Mouse (Mus musculus) spleen, embryonic (tissue): ENCODE data around the gene Sfmbt2.

Experiments
- CTCF ChIA-PET: fragments of 350-600 bp; sonication (Branson Sonifier 250); formaldehyde crosslinking; loops from one replicate; lab custom pipeline; 2022; lab: Charles Lee

The Sfmbt2 gene

DNA sequence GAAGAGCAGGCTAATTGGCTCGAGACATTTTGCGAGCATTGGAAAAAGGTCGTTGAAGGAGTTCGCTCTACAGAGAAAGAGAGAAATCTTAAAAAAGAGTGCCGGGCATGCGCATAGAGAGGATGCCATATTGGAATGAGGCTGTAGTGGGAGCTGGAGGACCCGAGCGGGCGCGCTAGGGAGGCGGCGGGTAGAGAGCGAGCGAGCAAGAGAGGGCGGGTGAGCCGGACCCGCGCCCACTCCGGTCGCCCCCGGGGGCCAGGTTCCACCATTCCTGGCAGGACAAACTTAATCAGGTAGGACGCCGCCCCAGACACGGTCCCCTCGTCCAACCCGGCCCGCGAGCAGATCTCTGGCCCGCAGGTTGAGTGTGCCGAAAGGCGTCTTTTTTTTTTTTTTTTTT lies 2.0 kb downstream of the Sfmbt2 start:
- CTCF ChIA-PET, result no interaction called here

- CTCF ChIA-PET, result no interaction called here
Observed at GRCm38 (mm10) chr2:10372776-10373507, 2.6 kb downstream of the Sfmbt2 start.

DNA sequence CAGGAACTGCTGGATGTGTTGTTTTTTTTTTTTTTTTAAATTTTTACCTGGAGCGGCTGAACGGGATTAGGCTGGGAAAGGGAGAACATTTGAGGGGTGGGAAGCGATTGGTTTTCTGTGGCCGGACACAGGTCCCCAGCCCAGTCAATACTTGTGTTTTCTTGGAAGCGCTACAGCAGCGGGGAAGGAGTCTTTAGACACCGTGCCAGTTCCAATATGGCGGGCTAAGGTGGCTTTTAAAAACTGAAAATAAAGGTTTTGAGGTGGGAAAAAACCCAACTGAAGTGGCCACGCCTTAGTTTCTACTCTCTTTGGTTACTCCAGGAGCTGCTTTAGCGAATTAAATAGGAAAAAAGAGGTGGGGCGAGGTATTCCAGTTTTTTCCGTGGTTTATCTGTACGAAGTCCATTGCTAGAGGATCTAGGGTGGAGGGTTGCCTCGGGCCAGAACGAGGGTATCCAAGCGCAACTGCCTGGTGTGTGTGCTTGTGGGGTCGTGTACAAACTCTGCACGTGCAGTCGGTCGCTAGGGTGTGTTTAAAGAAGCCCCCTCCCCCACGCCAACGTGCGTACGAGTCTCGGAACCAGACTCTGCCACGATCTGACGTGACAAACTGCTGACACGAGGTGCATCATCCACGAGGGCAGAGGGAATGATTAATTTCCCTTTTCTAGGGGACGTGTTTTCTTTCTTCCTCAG lies 3.3 kb downstream of the Sfmbt2 start:
- CTCF ChIA-PET, result no interaction called here

- CTCF ChIA-PET, result no interaction called here
Observed at GRCm38 (mm10) chr2:10374207-10375023, 4.1 kb downstream of the Sfmbt2 start.

- CTCF ChIA-PET, result no interaction called here
Observed at GRCm38 (mm10) chr2:10375024-10375372, 4.7 kb downstream of the Sfmbt2 start.

GRCm38 (mm10) chr2:10389988-10390387 lies 19.7 kb downstream of the Sfmbt2 start:
- CTCF ChIA-PET, result no interaction called here

DNA sequence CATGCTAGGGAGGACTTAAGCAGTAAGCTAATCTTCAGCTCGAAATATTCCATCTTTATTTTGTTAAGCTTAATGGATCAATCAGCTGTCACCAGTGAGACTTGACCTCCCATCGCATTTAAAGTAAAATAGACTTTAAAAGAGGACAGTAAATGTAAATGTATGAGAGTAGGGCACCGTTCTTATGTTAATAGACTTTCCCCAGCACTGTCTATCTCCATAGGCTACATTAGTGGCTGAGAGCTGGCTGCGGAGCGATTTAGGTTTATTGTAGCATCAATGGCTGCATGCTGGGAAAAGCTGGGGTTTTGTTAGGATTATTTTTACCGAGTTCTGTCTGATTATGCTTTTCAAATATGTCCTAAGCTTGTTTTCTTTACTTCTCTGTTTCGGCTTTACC lies 20.5 kb downstream of the Sfmbt2 start:
- CTCF ChIA-PET, result interaction anchor here (0.6 kb wide), 2 partner anchors 217 to 510 kb away, joined by 4 to 11 read pairs; no protein-coding TSS in a partner anchor

- CTCF ChIA-PET, result no interaction called here
Observed at GRCm38 (mm10) chr2:10395143-10395542, 24.8 kb downstream of the Sfmbt2 start.

DNA sequence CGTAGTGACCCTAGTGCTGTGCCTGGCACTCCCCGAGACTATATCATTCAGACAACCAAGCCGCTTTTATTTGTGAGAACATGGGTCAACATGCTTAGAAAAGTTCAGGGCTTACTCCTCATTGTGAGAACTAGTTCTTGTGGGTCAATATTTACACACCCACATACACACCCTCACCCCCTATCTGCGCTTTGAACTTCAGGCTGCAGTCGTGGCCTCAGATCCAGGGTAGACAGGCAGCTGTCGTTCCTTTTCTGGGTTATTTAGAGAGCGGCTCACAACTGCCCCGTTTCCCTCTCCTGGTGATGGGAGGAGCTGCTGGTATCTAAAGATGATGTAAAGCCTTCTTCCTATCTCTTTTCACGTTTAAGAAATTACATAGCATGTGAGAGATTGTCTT lies 27.5 kb downstream of the Sfmbt2 start:
- CTCF ChIA-PET, result no interaction called here

GRCm38 (mm10) chr2:10406151-10406550 lies 35.8 kb downstream of the Sfmbt2 start:
- CTCF ChIA-PET, result no interaction called here

GRCm38 (mm10) chr2:10409422-10409821 lies 39.1 kb downstream of the Sfmbt2 start:
- CTCF ChIA-PET, result no interaction called here

- CTCF ChIA-PET, result no interaction called here
Observed at GRCm38 (mm10) chr2:10410069-10410468, 39.8 kb downstream of the Sfmbt2 start.

- CTCF ChIA-PET, result no interaction called here
Observed at GRCm38 (mm10) chr2:10420944-10421420, 50.7 kb downstream of the Sfmbt2 start.

DNA sequence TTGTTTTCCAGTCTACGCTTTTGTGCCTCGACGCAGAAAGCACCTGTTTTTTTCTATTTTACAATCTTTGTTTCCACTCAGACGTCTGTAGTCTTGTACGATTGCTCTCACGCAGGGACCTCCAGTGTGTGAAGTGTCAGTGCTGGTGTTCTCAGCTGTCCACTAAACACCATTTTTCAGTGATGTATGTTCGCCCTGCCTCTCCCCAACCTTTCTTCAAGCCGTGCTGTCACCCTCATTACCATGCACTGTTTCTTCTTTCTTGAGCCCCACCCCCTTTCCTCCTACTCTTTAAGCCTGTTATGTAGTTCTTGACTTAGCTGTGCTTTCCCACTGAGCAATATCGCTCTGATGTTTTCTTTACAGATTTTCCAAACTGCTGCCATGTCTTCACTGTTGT lies 67.0 kb downstream of the Sfmbt2 start:
- CTCF ChIA-PET, result no interaction called here

DNA sequence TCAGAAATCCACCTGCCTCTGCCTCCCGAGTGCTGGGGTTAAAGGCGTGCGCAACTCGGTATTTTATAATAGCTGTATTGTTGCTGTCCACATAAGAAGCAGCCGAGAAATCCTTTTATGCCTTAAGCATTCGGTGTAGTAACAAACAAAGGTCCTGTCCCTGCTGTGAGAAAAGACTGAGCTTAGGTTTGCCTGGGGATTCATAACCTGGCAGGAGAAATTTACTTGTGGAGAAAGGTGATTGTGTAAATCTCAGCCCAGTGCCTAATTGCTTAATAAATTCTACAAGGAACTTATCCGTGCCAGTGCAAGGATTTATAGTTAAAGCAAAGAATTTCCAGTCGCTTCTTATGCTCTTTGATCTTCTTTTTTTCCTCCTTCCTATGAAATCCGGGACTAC lies 71.5 kb downstream of the Sfmbt2 start:
- CTCF ChIA-PET, result no interaction called here

- CTCF ChIA-PET, result interaction anchor here (0.6 kb wide), 1 partner anchor 12 kb away, joined by 7 read pairs; no protein-coding TSS in a partner anchor
Observed at GRCm38 (mm10) chr2:10453577-10453976, 83.3 kb downstream of the Sfmbt2 start.

GRCm38 (mm10) chr2:10458309-10458708 lies 88.0 kb downstream of the Sfmbt2 start:
- CTCF ChIA-PET, result no interaction called here

- CTCF ChIA-PET, result no interaction called here
Observed at GRCm38 (mm10) chr2:10516516-10516915, 146.2 kb downstream of the Sfmbt2 start.

- CTCF ChIA-PET, result no interaction called here
Observed at GRCm38 (mm10) chr2:10521719-10522415, 151.6 kb downstream of the Sfmbt2 start.

DNA sequence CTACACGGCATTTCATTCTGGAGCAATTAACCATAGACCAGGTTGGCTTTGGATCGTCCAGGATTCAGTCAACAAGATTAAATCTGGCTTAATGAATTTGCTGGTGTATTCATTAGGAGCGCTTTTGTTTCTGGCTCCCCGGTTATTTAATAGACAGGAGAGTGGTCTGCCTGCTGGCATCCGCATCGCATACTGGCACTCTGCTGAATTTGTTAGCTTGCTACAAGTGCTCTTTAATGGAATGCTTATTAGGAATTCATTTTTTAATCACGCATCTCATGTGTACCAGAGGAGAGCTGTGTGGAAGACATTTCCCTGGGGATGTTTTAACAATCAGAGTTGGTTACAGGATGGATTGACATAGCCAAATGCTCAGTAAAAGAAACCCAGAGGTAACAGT lies 155.3 kb downstream of the Sfmbt2 start:
- CTCF ChIA-PET, result no interaction called here

DNA sequence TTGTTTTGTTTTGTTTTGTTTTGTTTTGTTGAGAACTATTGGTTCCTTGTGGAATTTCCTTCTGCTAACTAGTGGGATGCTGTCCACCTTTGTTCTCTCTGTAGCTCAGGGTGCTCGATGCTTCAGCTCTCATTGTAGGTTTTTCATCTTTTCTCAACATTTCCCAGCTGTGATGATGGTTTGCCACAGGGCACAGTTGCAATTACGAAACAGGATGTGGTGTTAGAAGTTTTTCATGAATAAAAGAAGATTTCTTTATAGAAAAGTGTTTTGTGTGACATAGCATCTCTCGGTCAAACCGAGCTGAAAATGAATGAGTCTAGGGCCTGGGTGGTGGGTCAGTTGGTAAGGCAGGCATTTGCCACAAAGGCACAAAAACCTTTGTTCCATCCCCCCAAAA lies 171.5 kb downstream of the Sfmbt2 start:
- CTCF ChIA-PET, result interaction anchor here (0.5 kb wide), 1 partner anchor 148 kb away, joined by 6 read pairs; no protein-coding TSS in a partner anchor

- CTCF ChIA-PET, result no interaction called here
Observed at GRCm38 (mm10) chr2:10542388-10542787, 172.1 kb downstream of the Sfmbt2 start.
